Mouse (Mus musculus) heart, postnatal 10 days (tissue): Measurements from ENCODE around the gene Vmn2r71. TPM values are rescaled to one million over a fixed set of nuclear protein-coding genes. Genes with fewer than 3 reads are reported as not detected.

ENCODE experiments used
- DNase-seq, 2 experiments: peaks; one replicate each; pipeline ENCODE4 v3.0.0; 2021
- intact Hi-C: fragments of 180-260 bp; cut with DNase I; formaldehyde crosslinking; loops from one replicate; pipeline ENCODE4 v1.15.1; 2025
- total RNA-seq, 2 experiments: library from RNA; stranded (reverse); gene quantifications; 2 replicates each; pipeline ENCODE4 v1.2.3; 2021

The Vmn2r71 gene
- total RNA-seq: not detected

GRCm38 (mm10) chr7:85562787-85563186 lies at the start of gene Vmn2r71:
Vmn2r71 (plus strand) TSS chr7:85563087.
- intact Hi-C loops: no loop called here
- no peak for DNase-seq

GRCm38 (mm10) chr7:85542108-85542507 lies 20.8 kb upstream of the Vmn2r71 start:
- intact Hi-C loops: no loop called here
- DNase-seq: no peak

GRCm38 (mm10) chr7:85543118-85543517 lies 19.8 kb upstream of the Vmn2r71 start:
- intact Hi-C loops: no loop called here
- no peak for DNase-seq

- intact Hi-C loops: no loop called here
- no peak for DNase-seq
Measured at GRCm38 (mm10) chr7:85569092-85569491, 6.2 kb downstream of the Vmn2r71 start, which contains the start of gene Vmn2r70. Vmn2r70 (minus strand) TSS chr7:85569192.

Other genes starting within 250 kb of the Vmn2r71 start
- not detected for gene Vmn2r69, start 147.2 kb upstream of the Vmn2r71 start, total RNA-seq
- gene Vmn2r70, start 6.1 kb downstream of the Vmn2r71 start, total RNA-seq: not detected
- not detected for gene Vmn2r72, start 192.0 kb downstream of the Vmn2r71 start, total RNA-seq